Mouse (Mus musculus) midbrain, embryonic 14.5 days (tissue): ENCODE data around the gene B4galt4. TPM values are rescaled to one million over a fixed set of nuclear protein-coding genes. Genes with fewer than 3 reads are reported as not detected.

Experiments
- polyA plus RNA-seq: library from polyadenylated mRNA; unstranded; fragments of >200 nt; fragmentation: Nextera tagmentation; extraction: Ambion mirVana; gene quantifications from 2 replicates; pipeline ENCODE4 v1.2.1, GENCODE M21; 2014

B4galt4 gene
- polyA plus RNA-seq, 1 experiment from 2014 or later = 31.9 TPM

Other genes starting within 250 kb of the B4galt4 start
- gene Timmdc1, start 219.6 kb upstream of the B4galt4 start, polyA plus RNA-seq = 28.5 and 28.9 TPM in 2 replicates
- 49.0 and 62.8 TPM in 2 replicates for gene Poglut1, start 192.0 kb upstream of the B4galt4 start, polyA plus RNA-seq
- gene Tmem39a, start 183.6 kb upstream of the B4galt4 start, polyA plus RNA-seq = 35.6 and 38.6 TPM in 2 replicates
- gene Arhgap31, start 29.0 kb upstream of the B4galt4 start, polyA plus RNA-seq = 2.0 and 6.3 TPM in 2 replicates
- 0.36 TPM in 1 of 2 replicates, not detected in the other for gene Upk1b, start 58.1 kb downstream of the B4galt4 start, polyA plus RNA-seq
- not detected in 2 replicates for gene 4930435E12Rik, start 86.5 kb downstream of the B4galt4 start, polyA plus RNA-seq
- gene Igsf11, start 150.4 kb downstream of the B4galt4 start, polyA plus RNA-seq = 2.5 and 2.9 TPM in 2 replicates